Mouse (Mus musculus) cerebellum, adult 2 months (tissue): ENCODE measurements around the gene Nktr.

Experiments used
- CTCF ChIP-seq: fragments of 200-500 bp; IDR thresholded peaks from 2 replicates; pipeline ENCODE4 v1.5.1; 2011; ENCODE audit warnings: low read depth, mild to moderate bottlenecking, control low read depth, low read length, moderate library complexity, borderline replicate concordance; ENCODE audit not compliant: insufficient read depth
- POLR2A ChIP-seq: fragments of 200-500 bp; IDR thresholded peaks from 2 replicates; pipeline ENCODE4 v1.6.1; 2011; ENCODE audit warnings: low read length, control low read depth, borderline replicate concordance; ENCODE audit not compliant: insufficient read depth

DNA sequence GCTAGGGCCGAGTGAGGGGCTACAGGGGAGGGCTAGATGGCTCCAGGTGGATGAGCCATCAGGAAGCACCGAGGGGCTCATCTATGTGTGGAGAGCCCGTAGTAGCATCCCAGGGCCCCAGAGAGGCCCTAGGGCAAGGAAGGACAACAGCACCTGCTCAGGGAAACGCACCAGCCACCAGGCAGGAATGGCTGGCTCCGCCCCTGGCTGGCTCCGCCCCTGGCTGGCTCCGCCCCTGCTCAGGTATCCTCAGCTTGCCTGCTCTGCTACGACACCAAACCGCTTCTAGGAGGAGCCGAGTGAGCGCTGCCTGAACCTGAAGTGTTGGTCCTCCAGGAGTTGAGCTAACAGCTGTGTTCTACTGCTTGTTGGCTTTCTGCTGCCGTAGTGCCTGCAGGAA lies 78.8 kb downstream of the Nktr start:
- TF ChIP-seq CTCF = no peak
- TF ChIP-seq POLR2A = no peak
